Mouse (Mus musculus) mesoderm, embryonic 11.5 days (tissue): Measurements from ENCODE around the gene Ankrd23.
A peak's percentile ranks its signal among the peaks of the same experiment; 100 is the strongest.

ENCODE experiments used
- DNase-seq: peaks from one replicate; pipeline ENCODE4 v3.0.0-alpha.2; 2012; ENCODE audit warnings: low read depth, low spot score

Ankrd23 gene

GRCm38 (mm10) chr1:36522210-36522609 is 14.5 kb downstream of the Ankrd23 start:
- DNase-seq = no peak

DNA sequence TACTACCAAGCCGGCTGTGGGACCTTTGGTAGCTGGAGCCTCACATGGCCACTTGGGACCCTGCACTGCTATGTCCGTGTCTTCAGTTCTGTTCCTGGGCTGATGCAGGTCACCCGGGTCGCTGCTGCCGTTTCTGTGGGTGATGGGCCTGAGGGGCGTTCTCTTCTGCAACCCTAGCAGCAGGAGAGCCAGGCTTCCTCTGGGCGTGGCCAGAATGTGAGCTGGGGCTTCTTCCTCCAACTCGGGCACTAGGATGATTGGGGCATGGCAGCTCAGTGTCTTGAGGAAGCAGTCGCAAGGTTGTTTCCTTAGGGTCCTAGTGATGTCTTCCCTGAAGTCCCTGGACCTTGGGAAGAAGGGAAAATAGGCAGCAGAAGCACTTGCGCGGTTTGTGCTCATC is 17.1 kb downstream of the Ankrd23 start:
- DNase-seq = no peak

DNA sequence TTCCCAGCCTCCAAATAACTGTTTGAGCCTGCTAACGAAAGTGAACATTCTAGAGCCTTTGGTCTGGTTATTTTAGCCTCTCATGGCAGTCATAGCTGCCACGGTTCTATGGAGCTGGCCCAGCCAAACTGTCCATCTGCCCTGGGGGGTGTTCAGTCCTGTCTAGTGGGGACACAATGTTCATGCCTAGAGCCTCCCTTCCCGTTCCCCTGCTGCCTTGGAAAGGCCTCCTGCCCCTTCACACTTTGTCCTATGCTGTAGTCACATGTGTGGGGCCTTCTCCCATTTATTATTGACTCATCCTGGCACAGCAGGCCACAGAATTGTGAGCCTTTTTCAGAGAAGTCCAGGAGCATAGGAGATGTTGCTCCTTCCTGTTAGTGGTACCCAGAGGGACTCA is 18.4 kb downstream of the Ankrd23 start:
- DNase-seq = no peak

DNA sequence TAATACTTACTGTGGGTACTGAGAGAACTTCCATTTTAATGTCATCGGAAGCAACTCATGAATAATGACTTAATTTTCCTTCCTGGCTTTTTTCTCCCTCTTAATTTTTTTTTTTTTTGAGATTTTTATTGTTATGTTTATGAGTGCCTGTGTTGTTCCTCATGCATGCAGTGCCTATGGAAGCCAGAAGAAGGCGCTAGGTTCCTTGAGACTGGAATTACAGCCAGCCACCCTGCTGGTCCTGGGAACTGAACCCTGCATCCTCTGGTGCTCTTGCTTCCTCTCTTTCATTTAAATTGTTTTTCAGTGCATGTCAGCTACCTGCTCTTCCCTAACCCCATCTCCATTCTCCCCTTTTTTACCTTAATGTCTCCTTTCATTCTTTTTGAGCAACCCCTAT is 23.0 kb downstream of the Ankrd23 start:
- peak; percentile 60 for DNase-seq

DNA sequence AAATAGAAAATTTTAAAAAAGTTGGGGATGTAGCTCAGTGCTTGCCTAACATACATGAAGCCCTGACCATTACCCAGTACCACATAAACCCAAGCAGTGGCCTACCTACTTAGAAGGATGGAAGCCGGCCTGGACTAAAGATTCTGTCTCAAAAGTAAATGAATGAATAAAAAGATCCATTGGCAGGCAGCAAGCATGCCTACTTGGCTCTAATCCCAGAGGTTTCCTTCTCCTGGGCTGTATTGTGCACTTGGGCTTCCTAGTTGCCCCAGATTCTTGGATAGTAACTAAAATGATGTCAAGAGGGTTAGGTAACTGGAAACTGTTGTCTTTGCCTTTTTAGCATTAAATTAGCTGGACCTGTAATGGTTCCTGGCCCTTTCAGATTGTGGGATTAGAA is 23.4 kb downstream of the Ankrd23 start:
- no peak for DNase-seq

- DNase-seq = no peak
These were observed 23.8 kb downstream of the Ankrd23 start for GRCm38 (mm10) chr1:36512966-36513280.

- DNase-seq = peak; percentile 57
These were observed 24.4 kb downstream of the Ankrd23 start for GRCm38 (mm10) chr1:36512089-36512965.

- DNase-seq = peak; percentile 97
These were observed 25.2 kb downstream of the Ankrd23 start, which contains the start of gene Cnnm3 for GRCm38 (mm10) chr1:36511289-36512021. Gene Cnnm3 (plus strand): TSS chr1:36511867.

DNA sequence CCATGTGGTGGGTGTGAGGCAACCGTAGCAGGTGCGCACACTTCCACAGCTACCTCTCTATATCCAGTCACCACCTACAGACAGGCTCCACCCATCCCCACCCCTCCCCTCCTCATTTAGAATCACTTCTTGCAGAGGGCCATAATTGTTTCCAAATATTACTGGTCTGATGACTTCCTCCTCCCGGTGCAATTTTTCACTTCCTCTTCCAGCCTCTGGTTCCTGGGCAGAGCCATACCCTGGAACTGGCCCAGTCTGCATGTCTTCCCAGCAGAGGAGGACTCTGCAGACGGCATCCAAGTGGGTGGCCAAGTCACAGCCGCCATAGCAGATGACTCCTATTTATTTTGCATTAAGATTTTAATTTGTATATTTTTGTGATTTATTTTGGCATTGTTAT is 28.4 kb downstream of the Ankrd23 start:
- no peak for DNase-seq

- peak; percentile 75 for DNase-seq
These were observed 35.4 kb downstream of the Ankrd23 start for GRCm38 (mm10) chr1:36501261-36501660.

- DNase-seq = no peak
These were observed 39.4 kb downstream of the Ankrd23 start for GRCm38 (mm10) chr1:36497312-36497711.

DNA sequence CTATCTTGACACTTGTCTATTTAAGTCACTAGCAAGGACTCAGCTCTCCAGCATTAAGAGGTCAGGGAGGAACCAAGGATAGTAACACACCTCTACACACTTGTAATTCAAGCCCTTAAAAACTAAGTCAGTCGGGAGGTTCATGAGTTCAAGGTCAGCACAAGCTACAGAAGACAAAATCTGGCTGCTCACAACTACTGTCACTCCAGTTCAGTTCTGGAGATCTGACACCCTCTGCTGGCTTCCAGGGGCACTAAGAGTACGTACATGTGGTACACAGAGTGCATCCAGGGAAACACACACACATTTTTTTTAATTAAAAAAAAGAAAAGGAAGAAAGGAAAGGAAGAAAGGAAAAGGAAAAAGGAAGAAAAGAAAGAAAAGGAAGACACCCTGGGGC is 40.0 kb downstream of the Ankrd23 start:
- DNase-seq = no peak

GRCm38 (mm10) chr1:36493299-36493698 is 43.4 kb downstream of the Ankrd23 start:
- no peak for DNase-seq

DNA sequence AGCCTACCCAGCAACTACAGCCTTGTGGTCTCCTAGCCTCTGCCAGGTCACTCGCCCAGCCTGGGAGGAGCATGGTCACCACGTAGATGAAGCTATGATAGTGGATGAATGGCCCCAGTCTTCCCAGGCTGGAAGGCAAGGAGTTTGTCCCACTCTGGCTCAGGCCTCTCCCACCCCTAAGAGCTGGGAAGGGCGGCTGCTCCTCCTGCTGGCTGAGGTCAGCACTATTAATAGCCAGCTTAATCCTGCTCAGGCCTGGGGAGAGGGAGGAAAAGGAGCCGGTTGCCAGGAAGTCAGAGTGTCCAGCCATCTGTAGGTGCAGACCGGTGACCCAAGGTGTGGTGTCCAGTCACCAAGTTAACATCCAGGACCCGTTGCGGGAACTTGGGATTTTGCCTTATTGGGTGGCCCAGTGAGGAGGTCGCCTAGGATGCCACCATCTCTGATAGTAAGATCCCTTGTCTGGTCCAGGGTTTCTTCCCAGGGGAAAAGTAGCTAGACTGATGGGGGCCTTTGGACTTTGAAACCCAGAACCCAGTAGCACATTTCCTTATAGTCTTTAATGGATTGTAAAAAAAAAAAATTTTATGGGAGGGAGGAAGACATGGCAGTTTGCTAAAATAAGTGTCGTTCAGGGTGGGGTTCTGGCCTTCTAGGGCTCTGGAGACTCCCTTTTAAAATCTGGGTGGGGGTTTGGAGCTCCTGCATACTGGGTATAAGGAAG is 44.1 kb downstream of the Ankrd23 start:
- peak; percentile 45 for DNase-seq

GRCm38 (mm10) chr1:36489661-36490060 is 47.0 kb downstream of the Ankrd23 start:
- no peak for DNase-seq

GRCm38 (mm10) chr1:36487111-36487510 is 49.6 kb downstream of the Ankrd23 start:
- peak; percentile 18 for DNase-seq

DNA sequence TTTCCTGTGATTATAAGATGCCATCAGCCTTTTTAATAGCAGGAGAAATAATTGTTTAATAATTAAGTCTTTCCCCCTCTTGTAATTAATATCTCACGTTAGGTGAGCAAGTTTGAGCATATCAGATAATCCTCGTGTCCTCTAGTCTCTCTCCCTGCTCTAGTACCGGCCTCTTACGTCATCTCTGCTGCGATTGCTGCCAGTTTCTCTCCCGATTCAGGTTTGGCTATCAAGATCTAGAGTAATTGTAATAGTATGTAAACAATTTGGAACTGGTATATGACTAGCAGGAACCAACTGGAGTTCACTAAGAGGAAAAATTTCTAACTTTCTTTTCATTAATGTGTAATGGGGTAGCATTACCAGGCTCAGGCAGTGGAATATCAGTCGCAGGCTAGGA is 51.6 kb downstream of the Ankrd23 start:
- DNase-seq = no peak

DNA sequence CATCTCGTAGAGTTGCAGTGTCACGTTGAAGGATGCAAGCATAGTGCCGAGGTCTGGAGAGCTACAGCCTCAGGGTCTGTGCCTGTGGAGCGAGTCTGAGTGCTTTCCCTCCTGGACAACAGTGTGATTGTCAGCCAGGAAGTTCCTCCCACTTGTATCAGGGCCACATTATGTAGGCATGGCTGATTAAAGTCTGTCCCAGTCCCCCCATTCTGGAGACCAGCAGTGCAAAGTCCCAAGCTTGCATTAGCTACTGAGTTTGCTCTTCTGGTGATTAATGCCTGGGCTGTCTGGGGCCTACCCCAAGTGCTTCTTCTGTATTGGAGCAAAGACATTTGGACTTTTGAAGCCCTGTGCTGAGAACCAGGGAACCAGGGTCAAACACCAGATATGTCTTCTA is 52.9 kb downstream of the Ankrd23 start:
- no peak for DNase-seq
